Mouse (Mus musculus): ENCODE data around the gene Heg1. TPM values are rescaled to one million over a fixed set of nuclear protein-coding genes. Genes with fewer than 3 reads are reported as not detected.

Gene Heg1
- total RNA-seq, 2 experiments from 2014 or later = 104 to 113 TPM

DNA sequence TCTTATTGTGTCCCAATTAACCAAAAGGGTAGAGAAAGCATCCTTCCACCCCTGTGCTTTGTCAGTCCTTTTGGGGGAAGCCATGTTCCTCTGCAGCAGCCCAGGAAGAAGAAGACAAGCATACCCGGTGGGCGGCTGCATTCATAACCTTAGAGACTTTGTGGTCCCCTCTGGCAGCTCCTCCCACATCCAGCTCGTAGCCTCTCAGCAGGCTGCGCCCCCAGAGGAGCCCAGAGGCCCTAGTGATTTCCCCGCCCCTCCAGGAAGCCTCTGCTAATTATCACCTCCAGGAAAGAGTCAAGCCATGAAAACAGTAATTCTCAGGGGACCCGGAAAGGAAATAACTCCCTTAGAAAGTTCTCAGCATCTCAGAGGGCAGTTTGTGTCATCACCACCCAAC is 21.1 kb downstream of the Heg1 start:
- DNase-seq = peak; percentile 64 to 84

DNA sequence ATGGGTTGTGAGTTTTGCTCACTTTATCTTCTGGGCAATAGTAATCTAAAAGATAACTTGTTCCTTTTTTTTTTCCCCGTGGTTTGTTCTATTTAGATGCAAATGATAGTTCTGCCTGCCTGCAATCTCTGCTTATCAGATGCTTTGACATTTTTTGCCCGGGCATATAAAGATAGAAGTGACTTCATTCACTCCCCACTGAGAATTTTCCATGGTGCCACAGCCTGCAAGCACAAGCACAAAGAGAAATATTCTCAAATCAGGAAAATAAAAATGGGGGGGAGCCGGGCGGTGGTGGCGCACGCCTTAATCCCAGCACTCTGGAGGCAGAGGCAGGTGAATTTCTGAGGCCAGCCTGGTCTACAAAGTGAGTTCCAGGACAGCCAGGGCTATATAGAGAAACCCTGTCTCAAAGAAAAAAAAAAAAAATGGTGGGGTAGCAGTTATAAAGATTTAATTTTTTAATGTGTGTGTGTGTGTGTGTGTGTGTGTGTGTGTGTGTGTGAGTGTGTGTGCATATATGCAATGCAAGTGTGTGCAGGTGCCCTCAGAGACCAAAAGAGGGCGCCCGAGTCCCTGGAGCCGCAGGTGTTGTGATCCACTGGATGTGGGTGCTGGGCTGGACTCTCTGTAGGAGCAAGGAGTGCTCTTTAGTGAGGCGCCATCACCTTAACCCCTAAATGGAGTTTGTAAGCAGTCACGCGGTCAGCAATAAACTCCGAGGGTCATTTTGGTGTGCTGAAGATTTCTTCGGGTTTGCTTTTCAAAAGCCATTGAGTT is 22.1 kb downstream of the Heg1 start:
- no peak for DNase-seq

DNA sequence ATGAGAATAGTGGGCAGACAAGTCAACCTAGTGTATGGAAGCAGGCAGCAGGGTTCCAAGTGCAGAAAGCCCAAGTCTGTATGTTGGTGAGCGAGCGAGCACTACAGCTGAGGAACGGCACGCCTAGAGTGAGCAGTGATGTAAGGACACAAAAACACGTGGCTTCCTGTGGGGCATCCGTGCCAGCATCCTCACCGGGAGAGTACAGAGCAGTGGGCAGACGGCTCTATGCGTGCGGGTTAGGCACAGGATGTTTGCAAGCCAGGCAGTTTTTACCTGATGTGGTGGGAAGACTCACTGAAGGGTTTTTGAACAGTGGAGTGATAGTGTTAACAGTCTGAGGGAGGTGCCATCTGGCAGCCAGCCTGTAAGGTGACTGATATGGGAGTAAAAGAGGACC is 23.9 kb downstream of the Heg1 start:
- no peak for DNase-seq

DNA sequence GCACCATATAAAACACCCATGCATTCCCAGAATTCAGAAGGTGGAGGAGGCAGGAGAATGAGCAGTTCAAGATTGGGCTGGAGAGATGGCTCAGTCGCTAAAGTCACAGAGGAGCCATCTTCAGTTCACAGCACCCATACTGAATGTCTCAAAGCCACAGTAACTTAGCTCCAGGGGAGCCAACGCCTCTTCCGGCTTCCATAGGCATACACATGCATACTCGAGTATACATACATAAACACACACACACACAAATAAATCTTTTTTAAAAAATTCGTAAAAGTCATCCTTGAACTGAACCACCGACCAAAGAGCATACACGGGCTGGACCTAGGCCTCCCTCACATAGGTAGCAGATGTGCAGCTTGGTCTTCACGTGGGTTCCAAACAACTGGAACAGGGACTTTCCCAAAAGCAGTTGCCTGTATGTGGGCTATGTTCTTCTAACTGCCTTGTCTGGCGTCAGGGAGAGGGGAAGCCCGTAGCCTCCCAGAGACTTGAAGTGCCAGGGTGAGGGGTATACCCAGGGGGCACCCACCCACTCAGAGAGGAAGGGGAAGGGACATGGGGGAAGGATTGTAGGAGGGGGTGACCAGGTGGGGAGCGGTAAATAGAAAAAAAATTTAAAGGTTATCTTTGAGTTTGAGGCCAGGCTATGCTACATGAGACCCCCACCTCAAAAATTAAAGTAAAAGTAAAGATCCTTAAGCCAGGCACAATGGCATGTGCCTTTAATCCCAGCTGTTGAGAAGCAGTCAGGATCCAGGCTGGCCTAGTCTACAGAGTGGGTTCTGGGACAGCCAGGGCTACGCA is 24.6 kb downstream of the Heg1 start:
- DNase-seq = no peak

DNA sequence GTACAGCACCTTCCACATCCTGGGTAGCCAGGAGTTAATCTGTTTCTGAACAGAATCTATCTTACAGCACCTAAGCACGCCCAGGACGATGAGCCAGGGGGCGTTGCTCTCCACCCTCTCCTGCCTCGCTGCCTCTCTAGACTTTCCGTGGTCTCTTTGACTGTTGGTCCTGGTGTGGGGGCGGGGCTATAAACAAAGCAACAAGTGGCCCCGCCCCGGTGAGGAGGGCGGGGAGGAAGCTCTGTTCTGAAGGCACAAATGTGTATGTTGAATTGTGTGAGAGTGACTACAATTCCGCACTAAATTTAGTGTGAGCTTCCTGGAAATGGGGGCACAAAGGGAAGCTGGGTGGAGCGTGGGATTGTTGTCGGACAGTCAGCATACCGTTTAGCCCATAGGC is 30.1 kb downstream of the Heg1 start:
- peak; percentile 74 to 83 for DNase-seq

DNA sequence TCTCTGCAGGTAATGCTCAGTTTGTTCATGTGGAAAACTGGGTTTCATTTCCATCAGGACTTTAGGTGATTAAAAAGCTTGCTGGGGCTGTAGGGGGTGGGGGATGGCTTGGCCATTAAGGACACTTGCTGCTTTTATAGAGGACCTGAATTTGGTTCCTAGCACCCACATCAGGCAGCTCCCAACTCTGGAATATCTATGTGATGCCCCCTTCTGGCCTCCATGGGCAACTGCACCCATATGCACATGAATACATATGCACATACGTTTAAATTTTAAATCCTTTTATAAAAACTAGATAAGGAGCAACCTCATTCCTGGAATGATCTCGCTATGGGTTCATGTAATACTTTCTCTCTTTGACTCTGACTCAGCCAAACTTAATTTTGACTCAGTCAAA is 39.1 kb downstream of the Heg1 start:
- DNase-seq = no peak

DNA sequence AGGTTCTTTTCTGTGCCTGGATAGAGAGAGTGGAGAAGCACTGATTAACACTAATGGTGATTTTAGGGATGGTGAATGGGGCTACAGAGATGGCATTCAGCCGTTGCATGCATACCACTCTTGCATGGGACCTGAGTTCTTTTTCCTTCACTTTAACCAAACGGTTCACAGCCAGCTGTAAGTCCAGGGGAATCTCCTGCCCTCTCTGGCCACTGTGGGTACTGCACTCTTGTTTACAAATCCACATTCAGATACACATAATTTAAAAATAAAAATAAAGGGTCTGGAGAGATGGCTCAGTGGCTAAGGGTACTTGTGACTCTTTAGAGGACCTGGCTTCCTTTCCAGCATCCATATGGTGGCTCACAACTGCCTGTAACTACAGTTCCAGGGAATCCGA is 39.8 kb downstream of the Heg1 start:
- DNase-seq = no peak

DNA sequence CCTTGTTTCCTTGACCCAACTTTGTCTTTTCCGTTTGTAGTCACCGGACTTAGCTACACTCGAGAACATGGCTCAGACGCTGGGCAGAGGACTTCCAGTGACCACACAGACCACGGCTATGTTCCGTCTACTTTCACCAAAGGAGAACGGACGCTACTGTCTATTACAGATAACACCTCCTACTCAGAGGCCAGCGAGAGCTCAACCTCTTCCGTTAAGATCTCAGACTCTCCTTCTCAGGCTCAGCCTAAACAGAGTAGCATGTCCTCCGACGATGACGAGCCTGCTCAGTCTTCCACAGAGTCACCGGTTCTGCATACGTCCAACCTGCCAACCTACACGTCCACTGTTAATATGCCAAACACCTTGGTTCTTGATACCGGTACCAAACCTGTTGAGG is 42.1 kb downstream of the Heg1 start:
- no peak for DNase-seq

DNA sequence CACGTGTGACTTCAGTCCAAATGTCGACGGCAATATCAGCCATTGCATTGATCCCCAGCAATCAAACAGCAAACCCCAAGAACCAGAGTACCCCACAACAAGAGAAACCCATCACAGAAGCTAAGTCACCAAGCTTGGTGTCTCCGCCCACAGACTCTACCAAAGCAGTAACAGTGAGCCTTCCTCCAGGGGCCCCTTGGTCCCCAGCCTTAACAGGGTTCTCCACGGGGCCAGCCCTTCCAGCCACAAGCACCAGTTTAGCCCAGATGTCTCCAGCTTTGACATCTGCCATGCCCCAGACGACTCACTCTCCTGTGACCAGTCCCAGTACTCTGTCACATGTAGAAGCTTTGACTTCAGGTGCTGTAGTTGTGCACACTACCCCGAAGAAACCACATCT is 42.7 kb downstream of the Heg1 start:
- no peak for DNase-seq

DNA sequence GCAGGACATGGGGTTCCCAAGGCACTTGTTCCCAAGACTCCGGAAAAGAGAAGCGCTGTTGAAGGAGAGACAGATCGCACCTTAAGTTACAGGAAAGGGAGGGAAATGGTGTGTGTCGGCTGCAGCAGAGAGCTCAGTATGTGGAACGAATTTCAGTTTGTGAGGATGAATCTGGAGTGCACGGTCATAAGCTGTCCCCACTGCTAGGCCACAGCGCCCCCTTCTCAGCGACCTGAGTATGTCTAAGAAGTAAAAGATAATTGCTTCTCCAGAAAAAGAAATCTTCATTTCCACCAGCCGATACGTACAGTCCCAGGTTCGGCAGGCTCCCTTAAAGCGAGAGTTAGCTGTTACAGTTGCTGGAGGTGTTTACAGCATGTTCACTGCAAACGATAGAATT is 44.3 kb downstream of the Heg1 start:
- DNase-seq = no peak

DNA sequence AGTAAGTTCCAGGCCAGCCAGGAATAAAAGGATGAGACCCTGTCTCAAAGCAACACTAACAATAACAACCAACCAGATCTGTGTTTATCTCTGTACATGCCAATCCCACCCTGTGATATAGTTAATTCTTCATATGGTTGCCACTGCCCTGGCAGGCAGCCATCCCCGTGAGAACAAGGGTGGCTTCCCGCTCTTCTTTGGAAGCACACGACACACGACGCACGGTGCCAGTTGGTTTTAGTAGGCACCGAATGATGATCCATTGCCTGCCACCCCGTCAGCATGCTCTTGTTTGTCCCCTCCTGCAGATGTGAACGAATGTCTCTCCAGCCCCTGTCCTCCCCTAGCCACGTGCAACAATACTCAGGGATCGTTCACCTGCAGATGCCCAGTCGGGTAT is 47.1 kb downstream of the Heg1 start:
- DNase-seq = no peak

DNA sequence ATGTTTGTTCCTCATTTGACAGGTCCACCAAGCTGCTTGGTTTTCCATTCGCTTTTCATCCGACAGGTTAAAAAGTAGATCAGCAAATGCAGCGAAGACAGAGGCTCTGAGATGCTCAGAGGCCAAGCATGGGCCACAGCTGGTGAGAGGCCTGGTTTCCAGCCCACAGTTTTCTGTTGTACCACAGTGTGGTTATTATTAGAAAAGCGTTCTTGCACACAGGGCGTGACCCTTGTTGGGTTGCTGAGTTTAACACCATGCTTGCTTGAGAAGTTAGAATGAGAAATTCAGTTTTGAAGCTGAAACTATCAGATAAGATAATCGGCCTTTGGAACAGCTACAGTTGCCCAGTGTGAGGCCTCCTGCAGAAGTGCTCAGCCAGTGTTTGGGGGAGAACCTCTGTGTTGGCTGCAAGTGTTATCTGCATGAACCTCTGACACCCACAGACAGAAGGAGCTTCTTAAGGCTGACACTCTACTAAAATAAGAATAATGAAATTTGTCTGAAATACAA is 48.1 kb downstream of the Heg1 start:
- DNase-seq = peak in 1 of 2 experiments; percentile 45

DNA sequence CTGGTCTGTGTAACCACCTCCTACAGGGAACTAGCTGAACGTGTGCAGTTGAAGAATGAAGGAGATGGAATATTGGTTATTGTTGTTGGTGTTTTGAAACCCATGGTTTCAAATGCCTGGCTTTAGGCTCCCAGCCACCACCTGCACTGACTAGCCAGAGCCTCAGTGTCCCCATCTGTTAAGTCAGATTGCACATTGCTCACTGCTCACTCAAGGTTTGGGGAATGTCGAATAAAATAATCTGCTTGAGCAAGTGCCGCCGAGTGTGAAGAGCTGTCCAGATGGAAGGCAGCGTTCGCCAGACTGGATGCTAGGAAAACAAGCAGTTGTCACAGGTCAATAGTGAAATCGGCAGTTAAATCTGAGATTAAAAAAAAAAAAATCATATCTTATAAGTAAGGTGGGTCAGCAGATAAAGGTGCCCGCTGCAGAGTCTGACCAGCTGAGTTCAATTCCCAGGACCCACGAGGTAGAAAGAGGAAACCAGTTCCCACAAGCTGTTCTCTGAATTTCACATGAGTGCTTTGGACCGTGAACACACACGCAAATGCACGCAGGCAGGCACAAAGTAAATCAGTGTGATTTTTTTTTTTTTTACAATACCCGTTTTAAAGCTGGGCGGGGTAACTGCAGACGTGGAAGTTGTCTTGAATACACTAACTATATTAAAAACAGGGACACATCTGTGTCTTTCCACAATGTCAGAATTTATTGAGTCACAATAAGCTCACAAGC is 48.8 kb downstream of the Heg1 start:
- no peak for DNase-seq

DNA sequence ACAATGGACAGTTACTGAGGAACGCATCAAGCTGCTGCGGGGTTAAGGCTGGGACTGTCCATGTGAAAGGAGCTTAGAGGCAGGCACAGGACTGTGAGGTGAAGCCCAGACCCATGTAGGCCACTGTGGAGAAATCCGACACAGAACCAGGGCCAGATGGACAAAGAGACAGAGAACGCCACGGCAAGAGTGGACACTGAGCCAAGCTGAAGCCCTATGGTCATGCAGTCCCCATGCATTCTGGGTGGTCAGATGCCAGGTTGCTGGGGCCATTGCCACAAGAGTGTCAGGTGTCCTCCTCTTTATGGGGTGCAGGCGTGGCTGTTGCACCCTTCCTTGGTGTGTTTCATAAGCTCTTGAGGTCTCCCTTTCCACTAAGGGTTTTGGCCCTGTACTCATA is 49.7 kb downstream of the Heg1 start:
- DNase-seq = no peak

DNA sequence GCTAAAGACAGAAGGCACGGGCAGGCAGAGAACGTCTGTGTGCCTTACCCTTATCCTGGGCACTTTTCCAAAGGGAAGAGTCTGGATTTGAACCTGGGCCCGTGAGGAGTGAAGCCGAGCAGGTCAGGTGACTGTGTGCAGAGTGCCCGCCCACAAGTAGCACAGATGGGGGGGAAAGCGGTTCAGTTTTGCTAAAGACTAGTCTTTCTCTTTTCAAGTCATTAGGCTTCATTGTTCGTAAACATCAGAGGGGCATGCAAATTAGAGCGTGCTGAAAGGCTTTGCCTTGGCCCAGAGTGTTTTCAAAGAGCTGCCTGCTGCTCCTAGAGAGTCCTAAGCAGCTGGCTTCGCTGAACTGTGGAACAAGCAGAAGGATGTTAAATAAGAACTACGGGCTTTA is 50.4 kb downstream of the Heg1 start:
- no peak for DNase-seq

DNA sequence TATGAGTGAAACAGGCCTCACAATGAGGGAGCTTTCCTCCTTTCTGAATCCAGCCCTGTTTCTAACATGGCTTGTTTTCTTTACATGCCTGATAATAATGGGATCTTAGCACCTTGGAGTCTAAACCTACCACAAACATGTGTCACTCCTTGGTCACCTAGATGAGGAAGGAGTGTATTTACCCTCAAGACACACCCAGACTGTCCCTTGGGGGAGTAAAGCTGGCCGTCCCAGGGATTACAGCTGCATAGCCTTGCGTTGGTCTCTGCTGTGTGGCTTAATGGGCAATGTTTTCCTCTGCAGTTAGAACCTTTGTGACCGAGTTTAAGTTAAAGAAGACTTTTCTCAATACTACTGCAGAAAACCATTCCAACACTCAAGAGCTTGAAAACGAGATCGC is 51.1 kb downstream of the Heg1 start:
- DNase-seq = no peak

DNA sequence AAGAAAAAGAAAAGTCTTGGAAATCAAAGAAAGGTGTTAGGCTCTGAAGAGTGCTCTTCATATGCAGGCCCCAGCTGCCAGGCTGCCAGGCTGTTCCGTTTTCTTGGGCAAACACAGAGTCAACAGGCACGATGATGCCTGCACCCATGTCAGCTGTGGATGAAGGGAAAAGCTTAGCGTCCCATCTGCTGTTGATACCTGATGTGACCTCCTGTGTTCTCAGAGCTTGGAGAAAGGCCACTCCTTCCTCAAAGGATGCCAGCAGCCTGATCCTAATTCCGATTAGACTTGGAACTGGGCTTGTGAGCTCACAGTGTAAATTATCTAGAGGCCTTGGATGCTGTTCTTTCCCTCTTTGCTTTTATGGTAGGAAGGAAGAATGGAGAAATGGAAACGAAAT is 51.6 kb downstream of the Heg1 start:
- no peak for DNase-seq

DNA sequence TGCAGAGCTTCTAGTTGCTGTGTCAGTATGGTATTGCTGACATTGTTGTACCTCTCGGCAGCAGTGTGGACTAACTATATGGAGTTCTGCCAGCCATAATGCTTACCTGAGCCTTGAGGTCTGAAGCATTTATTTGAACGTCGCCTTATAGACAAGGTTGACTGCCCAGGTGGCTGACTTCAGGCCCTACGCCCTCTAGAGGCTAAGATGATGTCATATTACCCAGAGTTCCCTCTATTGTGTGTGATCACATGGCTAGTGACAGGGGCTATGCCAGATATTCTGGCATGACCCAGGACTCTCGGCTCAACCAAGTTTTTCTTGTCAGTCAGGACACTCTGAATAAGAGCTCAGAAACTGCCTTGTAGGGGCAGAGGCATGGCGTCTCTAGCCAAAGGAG is 52.6 kb downstream of the Heg1 start:
- no peak for DNase-seq

DNA sequence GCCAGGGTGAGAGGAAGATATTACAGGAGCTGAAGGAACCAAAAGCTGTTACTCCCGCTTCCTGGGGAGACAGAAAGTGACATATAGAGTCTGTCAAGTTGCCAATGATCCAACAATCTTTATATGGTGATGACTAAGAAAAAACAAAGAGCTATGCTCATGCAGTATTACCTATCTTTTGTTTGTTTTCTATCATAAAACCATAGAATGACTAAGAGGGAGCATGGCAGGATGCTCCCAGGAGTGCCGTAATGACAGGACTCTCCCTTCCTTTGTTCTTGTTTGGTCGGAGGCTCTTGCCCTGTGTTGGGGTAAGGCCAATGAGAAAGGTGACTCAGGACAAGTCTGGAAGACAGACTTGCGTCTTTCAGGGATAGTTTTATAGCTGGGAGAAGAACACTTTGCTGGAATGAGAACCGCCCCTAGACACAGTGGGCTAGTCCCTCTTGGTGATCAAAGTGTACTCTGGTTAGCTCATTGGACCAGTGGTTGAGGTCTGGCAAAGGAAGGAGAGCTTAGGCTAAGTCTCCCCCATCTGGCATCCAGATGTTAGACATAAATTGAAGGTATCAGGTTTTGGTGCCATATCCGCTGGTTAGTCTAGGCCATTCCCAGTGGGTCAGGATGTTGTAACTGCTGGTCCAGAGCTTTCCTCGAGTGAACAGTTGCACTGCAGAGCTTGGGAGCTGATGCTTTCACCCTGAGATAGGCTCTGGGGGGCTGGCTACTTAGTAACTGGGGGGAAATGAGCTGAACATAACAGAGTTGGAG is 55.0 kb downstream of the Heg1 start:
- peak in 1 of 2 experiments; percentile 47 for DNase-seq

DNA sequence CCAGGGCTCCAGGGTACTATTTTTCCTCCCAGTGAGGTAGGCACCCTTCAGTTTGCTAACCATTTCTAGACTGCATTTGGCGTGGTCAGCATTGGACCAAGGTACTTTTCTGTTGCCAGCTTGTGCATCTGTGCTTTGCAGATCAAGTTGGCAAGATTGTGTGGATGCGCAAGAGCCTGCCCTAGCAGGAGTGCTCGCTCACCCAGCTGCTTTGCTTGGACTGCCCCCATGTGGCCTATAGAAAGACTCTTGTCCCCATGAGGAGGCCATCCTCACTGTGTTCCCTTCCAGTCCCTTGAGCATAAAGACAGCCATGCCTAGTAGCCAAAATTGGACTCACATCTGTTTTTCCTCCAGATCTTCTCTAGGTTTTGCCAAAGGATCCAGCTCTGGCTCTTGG is 55.6 kb downstream of the Heg1 start:
- DNase-seq = peak; percentile 72 to 77

DNA sequence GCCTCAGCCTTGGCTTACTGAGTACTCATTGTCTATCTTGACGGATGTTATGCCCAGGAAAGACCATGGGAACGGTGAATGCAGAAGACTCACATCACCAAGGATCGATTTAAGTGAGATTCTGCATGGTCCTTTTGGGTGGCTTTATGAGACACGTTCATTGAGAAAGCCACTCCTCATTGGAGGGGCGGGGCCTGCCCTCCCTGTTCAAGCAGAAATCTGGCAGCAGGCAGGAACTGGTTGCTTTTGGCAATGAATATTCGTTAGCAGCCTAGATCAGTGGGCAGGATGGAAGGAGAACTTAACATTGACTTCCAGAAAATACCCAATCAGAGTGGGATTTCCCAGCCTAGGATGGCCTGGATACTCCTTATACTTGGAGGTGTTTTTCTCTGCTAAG is 56.2 kb downstream of the Heg1 start:
- no peak for DNase-seq

DNA sequence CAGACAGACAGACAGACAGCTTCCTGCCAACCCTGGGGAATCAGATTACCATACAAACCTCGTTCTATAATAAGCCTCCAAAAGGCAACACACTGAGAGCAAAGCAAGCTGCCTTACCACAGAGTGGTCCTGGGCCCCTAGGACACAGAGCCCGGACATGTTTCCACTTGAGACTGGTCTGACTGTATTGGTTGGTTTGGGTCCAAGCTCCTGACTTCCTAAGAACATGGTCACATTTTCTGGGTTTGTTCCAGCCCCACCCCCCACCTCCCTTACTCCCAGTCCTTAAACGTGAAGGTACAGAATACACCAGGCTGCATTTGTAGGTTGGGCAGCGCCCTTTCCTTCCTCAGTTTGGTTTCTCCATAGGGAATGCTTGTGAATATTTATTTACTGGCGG is 57.6 kb downstream of the Heg1 start:
- DNase-seq = no peak

Data from heart, adult 18-20 months (tissue).